8 mouse cellular contexts compared by ENCODE assay signal in genomic region chr1:106712330-106712729, GRCm38 (mm10). TPM values are rescaled to one million over a fixed set of nuclear protein-coding genes. Genes with fewer than 3 reads are reported as not detected.
DNase-seq lines count a peak whose midpoint lies in the region; ATAC-seq and TF ChIP-seq lines count a peak whose summit lies in the region.

No protein-coding gene starts in this region.

- H3K4me2 ChIP-seq in forebrain, embryonic 12.5 days, result peak overlapping the region; percentile 92
- H3K4me2 ChIP-seq in lung, embryonic 16.5 days (ENCODE audit: low read depth, low read length), result peak overlapping the region; percentile 95
- peak overlapping the region; percentile 90 for H3K4me2 ChIP-seq in neural tube, embryonic 14.5 days (ENCODE audit: low read depth, low read length)

- H3K4me3 ChIP-seq in forebrain, embryonic 12.5 days (replicated peaks), result peak overlapping the region; percentile 75
- H3K4me3 ChIP-seq in lung, embryonic 16.5 days (ENCODE audit: low read length), result peak overlapping the region; percentile 85
- peak overlapping the region; percentile 76 for H3K4me3 ChIP-seq in neural tube, embryonic 14.5 days (ENCODE audit: low read depth, low read length)

- no peak for TF ChIP-seq POLR2A in brain, embryonic 14.5 days (IDR thresholded peaks at IDR 0.05; ENCODE audit: borderline replicate concordance, extremely low read depth, insufficient read depth, insufficient read length, poor library complexity, severe bottlenecking)

- TF ChIP-seq CTCF in brain, embryonic 14.5 days (IDR thresholded peaks at IDR 0.05; ENCODE audit: borderline replicate concordance, extremely low read depth, insufficient read depth, insufficient read length), result peak; percentile 65

- DNase-seq in brain, embryonic 14.5 days (ENCODE audit: low read depth), result peak; percentile 51
- peak; percentile 64 to 83 for DNase-seq in heart, postnatal 10 days
- DNase-seq in kidney, postnatal 14 days, result peak; percentile 63
- peak; percentile 80 for DNase-seq in testis, postnatal 10 days (ENCODE audit: low spot score)

- peak; percentile 49 for ATAC-seq in CD4-positive, CD25-positive, alpha-beta regulatory T cell, adult 4 months
- ATAC-seq in forebrain, embryonic 12.5 days (ENCODE audit: low FRiP score), result no peak
- no peak for ATAC-seq in lung, embryonic 16.5 days (ENCODE audit: low read depth)
- ATAC-seq in neural tube, embryonic 14.5 days (ENCODE audit: low read depth), result peak; percentile 7; the same call in 1 of the 2 replicates

- no peaks in the 10 kb centered on the region for H3K9me3 ChIP-seq in forebrain, embryonic 12.5 days
- H3K9me3 ChIP-seq in lung, embryonic 16.5 days (ENCODE audit: control insufficient read depth, low read length), result no peaks in the 10 kb centered on the region
- no peaks in the 10 kb centered on the region for H3K9me3 ChIP-seq in neural tube, embryonic 14.5 days (ENCODE audit: control insufficient read depth, low read length)

- peak overlapping the region; percentile 47; the same call in 1 of the 2 replicates for H3K9ac ChIP-seq in forebrain, embryonic 12.5 days
- H3K9ac ChIP-seq in lung, embryonic 16.5 days (ENCODE audit: low read length), result peak overlapping the region; percentile 68
- peak overlapping the region; percentile 65 for H3K9ac ChIP-seq in neural tube, embryonic 14.5 days (replicated peaks; ENCODE audit: low read depth, low read length)

- no peak overlapping the region for H3K27ac ChIP-seq in forebrain, embryonic 12.5 days
- peak overlapping the region; percentile 43; the same call in 1 of the 2 replicates for H3K27ac ChIP-seq in lung, embryonic 16.5 days (ENCODE audit: low read length)
- no peak overlapping the region for H3K27ac ChIP-seq in neural tube, embryonic 14.5 days (ENCODE audit: low read depth, low read length)

- intact Hi-C loops in heart, postnatal 10 days (cut with DNase I), result loop anchor here (2.0 to 5.0 kb wide), 3 partner anchors 45 to 540 kb away; partner anchors contain the start of gene Phlpp1

- WGBS in forebrain, embryonic 12.5 days, result 10% methylated on average over 22 of the region's 22 CpGs
- WGBS in lung, embryonic 16.5 days, result 8% methylated on average over 22 of the region's 22 CpGs
- WGBS in neural tube, embryonic 14.5 days, result 9% methylated on average over 21 of the region's 22 CpGs

- H3K27me3 ChIP-seq in forebrain, embryonic 12.5 days, result peaks cover 13% of the 10 kb centered on the region
- no peaks in the 10 kb centered on the region for H3K27me3 ChIP-seq in lung, embryonic 16.5 days (ENCODE audit: control insufficient read depth, insufficient read depth, low read depth, low read length)
- H3K27me3 ChIP-seq in neural tube, embryonic 14.5 days (ENCODE audit: control insufficient read depth, insufficient read depth, low read length), result no peaks in the 10 kb centered on the region

- H3K36me3 ChIP-seq in forebrain, embryonic 12.5 days (replicated peaks), result no peaks in the 10 kb centered on the region
- no peaks in the 10 kb centered on the region for H3K36me3 ChIP-seq in lung, embryonic 16.5 days (ENCODE audit: control insufficient read depth, insufficient read depth, low read length)
- no peaks in the 10 kb centered on the region for H3K36me3 ChIP-seq in neural tube, embryonic 14.5 days (ENCODE audit: control insufficient read depth, insufficient read depth, low read length)

- H3K4me1 ChIP-seq in forebrain, embryonic 12.5 days, result peaks cover 27% of the 10 kb centered on the region
- peaks cover 21% of the 10 kb centered on the region for H3K4me1 ChIP-seq in lung, embryonic 16.5 days (replicated peaks; ENCODE audit: control insufficient read depth, insufficient read depth, low read length)
- peaks cover 13% of the 10 kb centered on the region for H3K4me1 ChIP-seq in neural tube, embryonic 14.5 days (ENCODE audit: control insufficient read depth, insufficient read depth, low read length)

RNA-seq across cellular contexts. Expression of gene Bcl2, which starts 1.7 kb away (rescaled TPM):
- 100 to 1,000 TPM; 167 to 170 TPM for polyA plus RNA-seq in CD4-positive, CD25-positive, alpha-beta regulatory T cell, adult 4 months (2017; shearing (Covaris generic))
- polyA plus RNA-seq in brain, embryonic 14.5 days (2012; rRNA removed), result 3.0 and 7.7 TPM in 2 replicates
- polyA plus RNA-seq in forebrain, embryonic 12.5 days (2016; fragmentation: Nextera tagmentation; extraction: Ambion mirVana), result 9.7 and 11.0 TPM in 2 replicates
- 10 to 100 TPM in 1 of 2 experiments, 1 to 10 TPM in 1; 9.1 to 10.2 TPM for total RNA-seq in heart, postnatal 10 days (2021)
- 18.5 and 19.7 TPM in 2 replicates for polyA plus RNA-seq in lung, embryonic 16.5 days (2015; fragmentation: Nextera tagmentation; extraction: Ambion mirVana)
- polyA plus RNA-seq in neural tube, embryonic 14.5 days (2014; fragmentation: Nextera tagmentation; extraction: Ambion mirVana), result 14.2 and 14.4 TPM in 2 replicates

RNA-seq across cellular contexts. Expression of gene Kdsr, which starts 47.2 kb away (rescaled TPM):
- 10 to 100 TPM; 25.5 to 32.4 TPM for polyA plus RNA-seq in CD4-positive, CD25-positive, alpha-beta regulatory T cell, adult 4 months (2017; shearing (Covaris generic))
- polyA plus RNA-seq in brain, embryonic 14.5 days (2012; rRNA removed), result 8.8 and 9.5 TPM in 2 replicates
- 8.3 and 9.0 TPM in 2 replicates for polyA plus RNA-seq in forebrain, embryonic 12.5 days (2016; fragmentation: Nextera tagmentation; extraction: Ambion mirVana)
- total RNA-seq in heart, postnatal 10 days (2021), result 10 to 100 TPM in 1 of 2 experiments, 1 to 10 TPM in 1; 9.0 to 10.2 TPM
- polyA plus RNA-seq in lung, embryonic 16.5 days (2015; fragmentation: Nextera tagmentation; extraction: Ambion mirVana), result 17.5 and 17.7 TPM in 2 replicates
- 13.2 and 16.3 TPM in 2 replicates for polyA plus RNA-seq in neural tube, embryonic 14.5 days (2014; fragmentation: Nextera tagmentation; extraction: Ambion mirVana)

Comparison
In these comparisons a context has a peak if more than half of its experiments do, and no peak if none do; other contexts are left out.
1. ATAC-seq: peak in CD4-positive, CD25-positive, alpha-beta regulatory T cell, adult 4 months (single experiment) and neural tube, embryonic 14.5 days (single experiment); none in forebrain, embryonic 12.5 days (single experiment) and lung, embryonic 16.5 days (single experiment).
2. Peak in every context shown above with its lines, with median percentiles within 50 percentile points of each other: DNase-seq, H3K4me2 ChIP-seq, H3K4me3 ChIP-seq and H3K9ac ChIP-seq.